ENCODE assay signal across 18 mouse cellular contexts in the genomic region with DNA sequence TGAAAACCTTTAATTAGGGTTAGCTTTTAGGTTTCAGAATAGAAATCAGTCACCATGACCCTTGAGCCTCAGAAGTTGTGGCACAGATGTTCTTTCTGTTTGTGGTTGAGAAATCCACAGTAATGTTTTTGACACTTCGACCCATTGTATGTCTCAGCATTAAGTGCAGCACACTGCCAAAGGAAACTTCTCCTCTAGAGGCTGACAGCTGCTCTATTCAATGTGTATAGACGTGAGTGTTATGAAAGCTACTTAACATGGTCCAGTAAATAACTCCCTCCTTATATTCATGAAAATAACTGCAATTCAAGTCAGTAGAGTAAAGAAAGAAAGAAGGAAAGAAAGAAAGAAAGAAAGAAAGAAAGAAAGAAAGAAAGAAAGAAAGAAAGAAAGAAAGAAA.
"Had no signal": no experiment of that assay in that cellular context is flagged by ENCODE, and none has a peak within 500 bp of the region (broad histone marks: within the 10 kb centered on the region; RNA-seq: fewer than 3 reads in every experiment).

No protein-coding gene starts in this region.

- H3K36me3 ChIP-seq: liver, embryonic 12.5 days; midbrain, embryonic 10.5 days; midbrain, embryonic 12.5 days; neural tube, embryonic 13.5 days; neural tube, embryonic 15.5 days; stomach, embryonic 15.5 days had no signal

- H3K4me1 ChIP-seq: liver, embryonic 12.5 days; midbrain, embryonic 10.5 days; midbrain, embryonic 12.5 days; neural tube, embryonic 13.5 days; neural tube, embryonic 15.5 days; stomach, embryonic 15.5 days had no signal

- ATAC-seq: liver, embryonic 12.5 days; midbrain, embryonic 16.5 days had no signal

- H3K4me3 ChIP-seq: liver, embryonic 12.5 days; midbrain, embryonic 10.5 days; midbrain, embryonic 12.5 days; myocyte; neural tube, embryonic 13.5 days; neural tube, embryonic 15.5 days; stomach, embryonic 15.5 days had no signal

- H3K9ac ChIP-seq: liver, embryonic 12.5 days; liver, embryonic 14.5 days; midbrain, embryonic 12.5 days; neural tube, embryonic 13.5 days; neural tube, embryonic 15.5 days; stomach, embryonic 15.5 days had no signal

- DNase-seq: lung, adult 2 months; lung, postnatal 10 days; lung, postnatal 4 days; midbrain, embryonic 14.5 days; right cerebral cortex, postnatal 14 days; thymus, adult 2 months; thymus, postnatal 25 days; thymus, postnatal 4 days had no signal

- H3K4me2 ChIP-seq: liver, embryonic 12.5 days; midbrain, embryonic 12.5 days; neural tube, embryonic 13.5 days; neural tube, embryonic 15.5 days; stomach, embryonic 15.5 days had no signal

- H3K27me3 ChIP-seq: liver, embryonic 12.5 days; midbrain, embryonic 12.5 days; neural tube, embryonic 13.5 days; neural tube, embryonic 15.5 days; stomach, embryonic 15.5 days had no signal

- H3K9me3 ChIP-seq: liver, embryonic 12.5 days; midbrain, embryonic 10.5 days; midbrain, embryonic 12.5 days; neural tube, embryonic 13.5 days; neural tube, embryonic 15.5 days; stomach, embryonic 15.5 days had no signal

- H3K27ac ChIP-seq: liver, embryonic 12.5 days; liver, embryonic 14.5 days; midbrain, embryonic 10.5 days; midbrain, embryonic 12.5 days; neural tube, embryonic 13.5 days; neural tube, embryonic 15.5 days; stomach, embryonic 15.5 days; stomach, postnatal 0 days had no signal
